Mouse (Mus musculus): ENCODE data around the gene Smim7. TPM values are rescaled to one million over a fixed set of nuclear protein-coding genes. Genes with fewer than 3 reads are reported as not detected.

The Smim7 gene
- polyA plus RNA-seq, 1 experiment from 2014 or later = 122 TPM

DNA sequence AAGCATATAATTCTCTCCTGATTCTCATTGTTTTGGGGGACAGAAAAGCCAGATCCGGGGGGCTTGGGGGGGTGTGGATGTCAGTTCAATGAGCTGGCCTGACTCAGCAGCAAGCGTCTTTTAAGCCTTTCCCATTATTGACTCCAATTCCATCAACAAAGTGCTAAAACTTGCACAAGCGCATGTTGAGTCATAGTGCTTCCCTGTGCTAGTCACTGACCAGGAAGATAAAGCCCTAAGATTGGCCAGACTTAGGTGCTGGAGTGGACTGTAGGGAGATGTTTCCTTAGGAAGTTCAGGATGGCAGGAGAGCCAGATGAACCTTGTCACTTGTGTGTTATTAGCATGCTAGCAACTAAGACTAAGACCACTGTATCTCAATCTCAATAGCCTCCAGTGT lies 36.0 kb downstream of the Smim7 start:
- H3K27ac ChIP-seq (replicated peaks) = no peak overlapping the region
- H3K4me2 ChIP-seq = no peak overlapping the region
- no peaks in the 10 kb centered on the region for H3K9me3 ChIP-seq
- WGBS = 97% methylated on average over 3 of the region's 3 CpGs
- no peaks in the 10 kb centered on the region for H3K36me3 ChIP-seq
- H3K4me1 ChIP-seq (replicated peaks) = no peaks in the 10 kb centered on the region
- no peak for ATAC-seq (ENCODE audit: low FRiP score, low read depth)
- no peaks in the 10 kb centered on the region for H3K27me3 ChIP-seq
- no peak overlapping the region for H3K9ac ChIP-seq
- no peak overlapping the region for H3K4me3 ChIP-seq

DNA sequence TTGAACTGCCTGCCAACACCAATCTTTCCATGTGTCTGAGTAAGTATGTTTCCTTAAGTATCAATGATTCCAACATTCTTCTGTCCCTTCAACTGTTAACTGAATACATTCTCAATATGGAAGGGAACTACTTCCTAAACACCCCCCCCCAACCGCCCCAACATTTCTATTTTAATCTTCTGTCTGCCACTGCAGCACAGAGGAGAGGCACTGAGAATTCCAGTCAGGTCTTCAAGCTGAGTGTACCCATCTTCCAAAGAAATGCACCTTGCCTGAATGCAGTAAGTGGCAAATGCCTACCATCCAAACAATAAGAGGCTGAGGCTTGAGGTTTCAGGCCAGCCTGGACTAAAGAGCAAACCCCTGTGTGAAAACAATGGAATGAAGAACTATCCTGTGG lies 38.8 kb downstream of the Smim7 start:
- Histone ChIP-seq H3K4me1 (replicated peaks) (no peaks in the 10 kb centered on the region), H3K9ac (no peak overlapping the region), H3K9me3 (no peaks in the 10 kb centered on the region), H3K4me3 (no peak overlapping the region), H3K27me3 (no peaks in the 10 kb centered on the region), H3K36me3 (no peaks in the 10 kb centered on the region), H3K4me2 (no peak overlapping the region), H3K27ac (replicated peaks) (no peak overlapping the region)
- ATAC-seq (ENCODE audit: low FRiP score, low read depth) = no peak
- 100% methylated on average over 1 of the region's 1 CpGs for WGBS

DNA sequence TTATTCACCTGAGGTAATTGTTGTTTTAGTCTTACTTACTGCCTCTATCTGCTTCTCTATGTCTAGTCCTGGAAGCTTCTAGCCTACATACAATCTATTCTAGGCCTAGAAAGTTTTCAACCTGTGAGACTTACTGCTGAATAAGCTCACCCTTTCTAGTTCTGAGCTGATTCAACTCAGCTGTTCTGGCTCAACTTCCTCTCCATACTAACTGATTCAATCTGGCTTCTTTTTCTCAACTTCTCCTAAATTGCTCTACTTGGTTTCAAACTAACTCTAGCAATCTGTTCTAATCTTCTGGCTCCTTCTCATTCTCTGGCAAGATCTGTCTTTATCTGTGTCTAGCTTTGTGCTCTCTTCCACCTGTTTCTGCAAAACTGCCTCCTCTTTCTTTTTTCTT lies 49.0 kb downstream of the Smim7 start:
- Histone ChIP-seq H3K36me3 (no peaks in the 10 kb centered on the region), H3K27me3 (no peaks in the 10 kb centered on the region), H3K4me1 (replicated peaks) (no peaks in the 10 kb centered on the region), H3K9ac (no peak overlapping the region), H3K9me3 (no peaks in the 10 kb centered on the region), H3K27ac (replicated peaks) (no peak overlapping the region), H3K4me2 (no peak overlapping the region), H3K4me3 (no peak overlapping the region)
- no peak for ATAC-seq (ENCODE audit: low FRiP score, low read depth)

DNA sequence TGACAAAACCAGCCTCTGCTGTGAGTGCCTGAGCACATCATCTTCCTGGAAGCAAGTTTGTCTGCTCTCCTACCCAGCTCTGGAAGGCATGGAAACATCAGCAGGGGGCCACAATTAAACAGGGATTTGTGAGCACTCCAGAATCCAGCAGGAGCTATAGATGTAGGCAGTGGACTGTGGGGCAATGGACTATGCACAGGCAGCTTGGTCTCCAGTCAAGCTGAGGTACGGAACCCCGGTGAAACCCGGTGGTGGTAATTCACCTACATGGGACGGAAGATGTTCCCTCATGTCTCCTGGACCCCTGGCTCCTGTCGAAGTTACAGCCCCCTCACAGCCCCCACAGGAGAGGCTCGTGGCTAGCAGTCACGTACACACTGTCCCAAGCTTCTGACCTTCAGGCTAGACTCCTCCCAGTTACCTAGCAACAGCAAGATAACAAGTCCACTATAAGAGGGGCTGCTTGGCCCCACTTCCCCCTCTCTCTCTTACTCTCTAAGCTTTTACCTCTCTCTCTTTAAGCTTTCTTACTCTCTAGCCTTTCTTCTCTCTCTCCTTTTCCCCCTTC lies 53.4 kb downstream of the Smim7 start:
- Histone ChIP-seq H3K9ac (no peak overlapping the region), H3K27me3 (no peaks in the 10 kb centered on the region), H3K4me2 (no peak overlapping the region), H3K27ac (replicated peaks) (no peak overlapping the region), H3K9me3 (no peaks in the 10 kb centered on the region), H3K4me1 (replicated peaks) (no peaks in the 10 kb centered on the region), H3K4me3 (no peak overlapping the region), H3K36me3 (no peaks in the 10 kb centered on the region)
- WGBS = 85% methylated on average over 7 of the region's 7 CpGs
- ATAC-seq (ENCODE audit: low FRiP score, low read depth) = no peak

Small RNAs within 50 kb of the gene (microRNA-seq; reads per million reads assigned to microRNA genes)
- not detected for gene Gm28019

Other genes starting within 250 kb of the Smim7 start
- 55.9 and 58.5 TPM in 2 replicates for gene Eps15l1, start 149.6 kb downstream of the Smim7 start, polyA plus RNA-seq (2015; fragmentation: Nextera tagmentation; extraction: Ambion mirVana)
- gene Calr3, start 127.2 kb downstream of the Smim7 start, polyA plus RNA-seq (2015; fragmentation: Nextera tagmentation; extraction: Ambion mirVana) = 0.85 and 1.5 TPM in 2 replicates
- gene 1700030K09Rik, start 127.2 kb downstream of the Smim7 start, polyA plus RNA-seq (2015; fragmentation: Nextera tagmentation; extraction: Ambion mirVana) = 16.5 and 17.0 TPM in 2 replicates
- 44.5 and 59.8 TPM in 2 replicates for gene Cherp, start 95.9 kb downstream of the Smim7 start, polyA plus RNA-seq (2015; fragmentation: Nextera tagmentation; extraction: Ambion mirVana)
- 17.8 and 20.0 TPM in 2 replicates for gene Slc35e1, start 78.5 kb downstream of the Smim7 start, polyA plus RNA-seq (2015; fragmentation: Nextera tagmentation; extraction: Ambion mirVana)
- gene Med26, start 22.8 kb downstream of the Smim7 start, polyA plus RNA-seq (2015; fragmentation: Nextera tagmentation; extraction: Ambion mirVana) = 15.8 and 18.6 TPM in 2 replicates
- gene Tmem38a, start 967 bp upstream of the Smim7 start, polyA plus RNA-seq (2015; fragmentation: Nextera tagmentation; extraction: Ambion mirVana) = 33.7 and 34.2 TPM in 2 replicates
- 2.3 and 2.9 TPM in 2 replicates for gene Nwd1, start 75.6 kb upstream of the Smim7 start, polyA plus RNA-seq (2015; fragmentation: Nextera tagmentation; extraction: Ambion mirVana)
- 161 and 174 TPM in 2 replicates for gene Sin3b, start 152.2 kb upstream of the Smim7 start, polyA plus RNA-seq (2015; fragmentation: Nextera tagmentation; extraction: Ambion mirVana)
- gene F2rl3, start 190.8 kb upstream of the Smim7 start, polyA plus RNA-seq (2015; fragmentation: Nextera tagmentation; extraction: Ambion mirVana) = 0.28 and 0.47 TPM in 2 replicates